Mouse (Mus musculus) CH12.LX (cell line): Measurements from ENCODE around the gene Ptpn4. TPM values are rescaled to one million over a fixed set of nuclear protein-coding genes. Genes with fewer than 3 reads are reported as not detected.

ENCODE experiments used
- DNase-seq: peaks from one replicate; pipeline ENCODE4 v3.0.0-alpha.2; 2013; ENCODE audit errors: extremely low read depth
- H3K27ac ChIP-seq: 2 replicates; pipeline ENCODE4 v1.5.1; 2012; ENCODE audit warnings: low read depth, mild to moderate bottlenecking, control low read depth, moderate library complexity; ENCODE audit not compliant: insufficient read depth
- H3K27me3 ChIP-seq: replicated peaks from 2 replicates; pipeline ENCODE3; 2012; ENCODE audit warnings: inconsistent platforms
- H3K36me3 ChIP-seq, 2 experiments: replicated peaks in 1 of 2; 2 replicates each; pipeline versions ENCODE3 to v1.6.1; 2012; ENCODE audit warnings: inconsistent platforms in 1 of 2, low read length in 1 of 2, mild to moderate bottlenecking in 1 of 2, mixed read lengths in 1 of 2, moderate library complexity in 1 of 2; ENCODE audit not compliant: control insufficient read depth in 1 of 2, insufficient read depth in 1 of 2
- H3K4me1 ChIP-seq, 2 experiments: 2 replicates each; pipeline ENCODE4 v1.6.1; 2012; ENCODE audit warnings: inconsistent platforms in 1 of 2, moderate library complexity in 1 of 2; ENCODE audit not compliant: insufficient read depth in 2 of 2, control insufficient read depth in 1 of 2
- H3K4me2 ChIP-seq: 2 replicates; pipeline ENCODE4 v1.6.1; 2012; ENCODE audit warnings: low read depth, mild to moderate bottlenecking, control low read depth; ENCODE audit not compliant: poor library complexity, insufficient read depth, severe bottlenecking
- H3K4me3 ChIP-seq, 3 experiments: fragments of 150-350 bp in 1 of 3; sonication (generic) in 1 of 3; replicated peaks in 1 of 3; 2 replicates each; pipeline versions ENCODE3 to v1.5.1; 2011 to 2012; ENCODE audit warnings: low read depth in 2 of 3, low read length in 2 of 3, mild to moderate bottlenecking in 2 of 3, moderate library complexity in 2 of 3, control low read depth in 1 of 3, improper control_type of control experiment in 1 of 3, inconsistent platforms in 1 of 3, mixed read lengths in 1 of 3; ENCODE audit not compliant: poor library complexity in 1 of 3
- H3K79me2 ChIP-seq: replicated peaks from 2 replicates; pipeline ENCODE4 v1.6.1; 2012; ENCODE audit warnings: mild to moderate bottlenecking, moderate library complexity; ENCODE audit not compliant: control insufficient read depth, poor library complexity, insufficient read depth, severe bottlenecking; ENCODE audit errors: extremely low read depth
- H3K9ac ChIP-seq: 2 replicates; pipeline ENCODE4 v1.6.1; 2012; ENCODE audit warnings: low read depth, mild to moderate bottlenecking, control low read depth, moderate library complexity; ENCODE audit not compliant: insufficient read depth
- H3K9me3 ChIP-seq: replicated peaks from 2 replicates; pipeline ENCODE3; 2012; ENCODE audit warnings: low read length, inconsistent platforms, mixed read lengths
- BHLHE40 ChIP-seq: IDR thresholded peaks from 2 replicates; pipeline ENCODE4 v1.6.1; 2011; ENCODE audit warnings: mild to moderate bottlenecking, low read depth, low read length, improper control_type of control experiment
- CHD1 ChIP-seq: IDR thresholded peaks from 2 replicates; pipeline ENCODE4 v1.6.1; 2012; ENCODE audit warnings: low read depth, low read length, improper control_type of control experiment, inconsistent platforms
- CTCF ChIP-seq, 2 experiments: IDR thresholded peaks in 1 of 2; conservative IDR thresholded peaks in 1 of 2; 2 replicates each; pipeline ENCODE4 v1.5.1; 2011 to 2012; ENCODE audit warnings: low read depth in 2 of 2, low read length in 2 of 2, improper control_type of control experiment in 1 of 2, inconsistent platforms in 1 of 2, mild to moderate bottlenecking in 1 of 2, moderate library complexity in 1 of 2
- GABPA ChIP-seq: IDR thresholded peaks from 2 replicates; pipeline ENCODE4 v1.6.1; 2012; ENCODE audit warnings: low read depth, low read length, improper control_type of control experiment, inconsistent platforms; ENCODE audit not compliant: insufficient replicate concordance
- JUN ChIP-seq: IDR thresholded peaks from 2 replicates; pipeline ENCODE4 v1.6.1; 2011; ENCODE audit warnings: low read depth, mild to moderate bottlenecking, low read length, improper control_type of control experiment, moderate library complexity; ENCODE audit not compliant: insufficient read depth
- KAT2A ChIP-seq: IDR thresholded peaks from 2 replicates; pipeline ENCODE4 v1.6.1; 2012; ENCODE audit warnings: low read length, improper control_type of control experiment, inconsistent platforms; ENCODE audit not compliant: insufficient replicate concordance
- MAX ChIP-seq: IDR thresholded peaks from 2 replicates; pipeline ENCODE4 v1.6.1; 2011; ENCODE audit warnings: low read length, improper control_type of control experiment
- MAZ ChIP-seq: IDR thresholded peaks from 2 replicates; pipeline ENCODE4 v1.6.1; 2012; ENCODE audit warnings: low read depth, mild to moderate bottlenecking, inconsistent platforms, low read length, improper control_type of control experiment, moderate library complexity
- MEF2A ChIP-seq: IDR thresholded peaks from 2 replicates; pipeline ENCODE4 v1.6.1; 2014; ENCODE audit warnings: low read depth, mild to moderate bottlenecking, inconsistent platforms, low read length, improper control_type of control experiment, borderline replicate concordance
- MXI1 ChIP-seq: IDR thresholded peaks from 2 replicates; pipeline ENCODE4 v1.6.1; 2011; ENCODE audit warnings: mild to moderate bottlenecking, low read depth, low read length, improper control_type of control experiment
- MYC ChIP-seq: IDR thresholded peaks from 2 replicates; pipeline ENCODE4 v1.6.1; 2011; ENCODE audit warnings: low read depth, mild to moderate bottlenecking, improper control_type of control experiment, low read length
- POLR2A ChIP-seq: IDR thresholded peaks from 2 replicates; pipeline ENCODE4 v1.6.1; 2011; ENCODE audit warnings: low read depth, mild to moderate bottlenecking, improper control_type of control experiment, low read length
- RAD21 ChIP-seq: IDR thresholded peaks from 2 replicates; pipeline ENCODE4 v1.6.1; 2011; ENCODE audit warnings: low read depth, mild to moderate bottlenecking, low read length, improper control_type of control experiment, moderate library complexity
- RCOR1 ChIP-seq: conservative IDR thresholded peaks from 2 replicates; pipeline ENCODE4 v1.6.1; 2012; ENCODE audit warnings: low read depth, mild to moderate bottlenecking, inconsistent platforms, low read length, improper control_type of control experiment
- SMC3 ChIP-seq: IDR thresholded peaks from 2 replicates; pipeline ENCODE4 v1.6.1; 2011; ENCODE audit warnings: low read depth, low read length, improper control_type of control experiment
- TBP ChIP-seq: conservative IDR thresholded peaks from 2 replicates; pipeline ENCODE4 v1.6.1; 2011; ENCODE audit warnings: low read depth, low read length, improper control_type of control experiment
- TCF12 ChIP-seq: IDR thresholded peaks from 2 replicates; pipeline ENCODE4 v1.6.1; 2014; ENCODE audit warnings: low read depth, mild to moderate bottlenecking, inconsistent platforms, low read length, improper control_type of control experiment
- UBTF ChIP-seq: IDR thresholded peaks from 2 replicates; pipeline ENCODE4 v1.6.1; 2012; ENCODE audit warnings: low read depth, mild to moderate bottlenecking, inconsistent platforms, low read length, improper control_type of control experiment, moderate library complexity
- USF1 ChIP-seq: IDR thresholded peaks from 2 replicates; pipeline ENCODE4 v1.6.1; 2014; ENCODE audit warnings: low read depth, mild to moderate bottlenecking, inconsistent platforms, low read length, improper control_type of control experiment
- ZC3H11A ChIP-seq: IDR thresholded peaks from 2 replicates; pipeline ENCODE4 v1.6.1; 2012; ENCODE audit warnings: low read depth, mild to moderate bottlenecking, inconsistent platforms, low read length, improper control_type of control experiment
- dilution Hi-C: fragments of 300-500 bp; cut with MboI; formaldehyde crosslinking; loops from 2 replicates; pipeline ENCODE4 v1.14.3; 2020; ENCODE audit warnings: low sequenced_read_pairs; ENCODE audit not compliant: extremely low pct_unique_long_range_greater_than_20kb, extremely low pct_ligation_motif_present
- in situ Hi-C: fragments of 300-500 bp; cut with MboI; formaldehyde crosslinking; loops from 3 replicates; pipeline ENCODE4 v1.14.3; 2019; ENCODE audit warnings: low sequenced_read_pairs, low pct_ligation_motif_present, low pct_unique_long_range_greater_than_20kb, mixed read lengths
- polyA plus RNA-seq: library from polyadenylated mRNA; unstranded; fragments of >175 nt; gene quantifications from 2 replicates; pipeline ENCODE4 v1.2.1, GENCODE M21; 2012; ENCODE audit warnings: low read depth; ENCODE audit not compliant: insufficient read length
- total RNA-seq, 2 experiments: library from RNA; depleted of rRNA; stranded (reverse); fragments of 300-350 nt in 1 of 2; fragments of >200 nt in 1 of 2; gene quantifications; 2 replicates each; pipeline ENCODE4 v1.2.3; 2012 to 2014

Ptpn4 gene
- total and polyA plus RNA-seq, 3 experiments: 8.5 to 14.1 (median 8.5) TPM

- dilution Hi-C loops (no loop called here), in situ Hi-C loops (loop anchor here (10.0 to 25.0 kb wide), 2 partner anchors 120 to 237 kb away; partner anchors contain the start of gene Tmem177)
- TF ChIP-seq KAT2A (no peak), SMC3 (peak; percentile 80), ZC3H11A (0 out of 2 replicates have a peak, but pooled peaks have one; percentile 7), RAD21 (peak; percentile 72), CTCF (conservative IDR thresholded peaks at IDR 0.05 in 1 of 2, IDR thresholded peaks at IDR 0.05 in 1 of 2; ENCODE audit: low read depth in 2 of 2, low read length in 2 of 2) (peak; percentile 69 to 85), RCOR1 (no peak), TCF12 (no peak), POLR2A (no peak), USF1 (no peak), MAZ (no peak), MXI1 (no peak), MYC (no peak), BHLHE40 (no peak)
- Histone ChIP-seq H3K27ac (no peak overlapping the region), H3K4me2 (no peak overlapping the region), H3K4me1 (no peaks in the 10 kb centered on the region), H3K36me3 (peaks cover 11 to 32% of the 10 kb centered on the region in 2 experiments), H3K4me3 (no peak overlapping the region), H3K79me2 (no peaks in the 10 kb centered on the region), H3K27me3 (no peaks in the 10 kb centered on the region), H3K9ac (no peak overlapping the region), H3K9me3 (no peaks in the 10 kb centered on the region)
- DNase-seq: peak; percentile 27
Observed at GRCm38 (mm10) chr1:119674984-119675383, 162.4 kb downstream of the Ptpn4 start.

DNA sequence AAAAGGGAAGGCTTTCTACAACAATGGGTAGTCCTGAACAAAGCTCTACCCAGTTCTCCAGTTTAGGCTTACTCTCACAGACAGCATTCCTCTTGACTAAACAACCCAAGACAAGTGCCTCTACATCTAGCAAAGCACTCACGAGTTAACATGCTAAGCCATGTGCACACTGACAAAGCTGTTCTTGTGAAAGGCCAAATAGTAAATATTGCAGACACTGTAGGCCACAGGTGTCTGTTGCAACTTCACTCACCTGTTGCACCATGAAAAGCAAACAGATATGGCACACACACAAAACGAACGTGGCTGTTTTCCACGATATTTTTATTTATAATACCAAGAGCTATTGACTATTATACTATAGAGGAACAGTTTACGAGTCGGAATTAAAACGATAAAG, 170.5 kb downstream of the Ptpn4 start:
- Histone ChIP-seq H3K9ac (no peak overlapping the region), H3K4me1 (no peaks in the 10 kb centered on the region), H3K36me3 (peaks cover 2 to 14% of the 10 kb centered on the region in 2 experiments), H3K4me2 (no peak overlapping the region), H3K27ac (no peak overlapping the region), H3K9me3 (no peaks in the 10 kb centered on the region), H3K27me3 (no peaks in the 10 kb centered on the region), H3K4me3 (no peak overlapping the region), H3K79me2 (no peaks in the 10 kb centered on the region)
- dilution Hi-C loops (no loop called here), in situ Hi-C loops (no loop called here)
- no peak for TF ChIP-seq TBP
- no peak for TF ChIP-seq GABPA
- TF ChIP-seq POLR2A: no peak
- no peak for TF ChIP-seq MEF2A
- no peak for TF ChIP-seq MAX
- TF ChIP-seq UBTF: no peak
- TF ChIP-seq CHD1: no peak
- TF ChIP-seq JUN: no peak
- TF ChIP-seq SMC3: no peak
- no peak for DNase-seq
